Mouse (Mus musculus) mouse embryonic stem cell (cell line): ENCODE data around the gene Usp3.

ENCODE experiments used
- in situ Hi-C, 2 experiments: fragments of 300-500 bp; cut with MboI; formaldehyde crosslinking; loops; 1 replicate in 1 of 2; 3 replicates in 1 of 2; pipeline ENCODE4 v1.14.3; 2019 to 2020; ENCODE audit warnings: low sequenced_read_pairs in 2 of 2, low pct_unique_long_range_greater_than_20kb in 1 of 2, mixed read lengths in 1 of 2; ENCODE audit not compliant: unreplicated experiment in 1 of 2

The Usp3 gene

GRCm38 (mm10) chr9:66515680-66516210, 77.2 kb downstream of the Usp3 start:
- in situ Hi-C loops = no loop called here

- in situ Hi-C loops = no loop called here
Observed at GRCm38 (mm10) chr9:66515115-66515514, 77.8 kb downstream of the Usp3 start.

- in situ Hi-C loops = no loop called here
Observed at GRCm38 (mm10) chr9:66514256-66514770, 78.6 kb downstream of the Usp3 start, which contains the start of gene Fbxl22. Fbxl22 (minus strand) TSS chr9:66514593.

- in situ Hi-C loops = no loop called here
Observed at GRCm38 (mm10) chr9:66513661-66514255, 79.2 kb downstream of the Usp3 start.

- in situ Hi-C loops = no loop called here
Observed at GRCm38 (mm10) chr9:66513150-66513549, 79.8 kb downstream of the Usp3 start.

GRCm38 (mm10) chr9:66512351-66512671, 80.6 kb downstream of the Usp3 start:
- in situ Hi-C loops = no loop called here

- in situ Hi-C loops = no loop called here
Observed at GRCm38 (mm10) chr9:66511580-66512350, 81.2 kb downstream of the Usp3 start.

- in situ Hi-C loops = no loop called here
Observed at GRCm38 (mm10) chr9:66510944-66511343, 82.0 kb downstream of the Usp3 start.

- in situ Hi-C loops = no loop called here
Observed at GRCm38 (mm10) chr9:66510351-66510841, 82.5 kb downstream of the Usp3 start.

- in situ Hi-C loops = no loop called here
Observed at GRCm38 (mm10) chr9:66508890-66509399, 84.0 kb downstream of the Usp3 start.

GRCm38 (mm10) chr9:66507684-66508083, 85.3 kb downstream of the Usp3 start:
- in situ Hi-C loops = no loop called here

GRCm38 (mm10) chr9:66506424-66506823, 86.5 kb downstream of the Usp3 start:
- in situ Hi-C loops = no loop called here

GRCm38 (mm10) chr9:66506011-66506410, 86.9 kb downstream of the Usp3 start:
- in situ Hi-C loops = no loop called here

- in situ Hi-C loops = no loop called here
Observed at GRCm38 (mm10) chr9:66505141-66505917, 87.6 kb downstream of the Usp3 start.

- in situ Hi-C loops = no loop called here
Observed at GRCm38 (mm10) chr9:66504518-66504917, 88.4 kb downstream of the Usp3 start.

- in situ Hi-C loops = no loop called here
Observed at GRCm38 (mm10) chr9:66503879-66504411, 89.0 kb downstream of the Usp3 start.

GRCm38 (mm10) chr9:66501248-66501647, 91.7 kb downstream of the Usp3 start:
- in situ Hi-C loops = no loop called here

- in situ Hi-C loops = no loop called here
Observed at GRCm38 (mm10) chr9:66493992-66494391, 99.0 kb downstream of the Usp3 start.
